Mouse (Mus musculus) heart, adult 2 months (tissue): ENCODE measurements around the gene Exog.

Source experiments
- CTCF ChIP-seq: fragments of 200-600 bp; IDR thresholded peaks from 2 replicates; pipeline ENCODE4 v1.8.1; 2022; ENCODE audit warnings: antibody characterized with exemption, mild to moderate bottlenecking, moderate library complexity
- POLR2A ChIP-seq: fragments of 200-500 bp; IDR thresholded peaks from 2 replicates; pipeline ENCODE4 v1.6.1; 2011; ENCODE audit warnings: mild to moderate bottlenecking, low read depth, low read length, control low read depth; ENCODE audit not compliant: insufficient read depth

GRCm38 (mm10) chr9:119425976-119426415, 18.7 kb upstream of the Exog start:
- TF ChIP-seq CTCF (no peak), POLR2A (no peak)
